Mouse (Mus musculus) bone marrow macrophage, adult 2 months (primary cell): ENCODE data around the gene Aip. TPM values are rescaled to one million over a fixed set of nuclear protein-coding genes. Genes with fewer than 3 reads are reported as not detected.

Experiments used
- H3K27ac ChIP-seq: 2 replicates; pipeline ENCODE4 v1.5.1; 2012; ENCODE audit warnings: low read depth, low read length; ENCODE audit not compliant: insufficient read depth
- H3K4me1 ChIP-seq: 2 replicates; pipeline ENCODE4 v1.6.1; 2012; ENCODE audit warnings: low read length; ENCODE audit not compliant: control insufficient read depth, insufficient read depth
- H3K4me3 ChIP-seq: 2 replicates; pipeline ENCODE4 v1.5.1; 2012; ENCODE audit warnings: mild to moderate bottlenecking, low read length, moderate library complexity; ENCODE audit not compliant: insufficient read depth
- CTCF ChIP-seq: IDR thresholded peaks from 2 replicates; pipeline ENCODE4 v1.5.1; 2012; ENCODE audit warnings: low read depth, mild to moderate bottlenecking, low read length, moderate library complexity
- POLR2A ChIP-seq: IDR thresholded peaks from 2 replicates; pipeline ENCODE4 v1.6.1; 2012; ENCODE audit warnings: mild to moderate bottlenecking, low read depth, low read length, borderline replicate concordance
- polyA plus RNA-seq: library from polyadenylated mRNA; stranded (reverse); fragments of >200 nt; gene quantifications from 2 replicates; pipeline ENCODE4 v1.2.4, GENCODE M21; 2012; ENCODE audit not compliant: missing spikeins, insufficient read depth, insufficient read length

Aip gene
- polyA plus RNA-seq, 1 experiment: 75.6 TPM

DNA sequence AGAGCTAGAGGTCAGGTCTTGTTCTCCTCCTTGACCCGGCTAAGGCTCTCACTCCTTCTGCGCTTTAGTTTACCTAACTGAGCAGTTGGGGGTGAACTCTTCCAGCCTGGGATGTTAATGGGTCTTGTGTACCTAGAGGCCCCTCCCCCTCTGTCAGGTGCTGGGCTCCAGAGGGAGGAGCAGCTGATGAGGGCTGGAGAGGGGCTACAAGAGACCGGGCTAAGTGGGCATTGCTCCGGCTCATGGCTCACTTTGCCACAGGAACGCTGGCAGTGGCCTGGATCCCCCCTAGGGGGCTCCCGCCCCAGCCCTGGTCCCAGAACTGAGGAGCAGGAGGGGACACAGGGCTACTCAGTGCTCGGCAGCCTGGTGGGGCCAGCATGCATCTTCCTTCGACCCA lies 41.8 kb downstream of the Aip start:
- Histone ChIP-seq H3K4me1 (no peaks in the 10 kb centered on the region), H3K4me3 (no peak overlapping the region), H3K27ac (no peak overlapping the region)
- TF ChIP-seq POLR2A (no peak), CTCF (no peak)

DNA sequence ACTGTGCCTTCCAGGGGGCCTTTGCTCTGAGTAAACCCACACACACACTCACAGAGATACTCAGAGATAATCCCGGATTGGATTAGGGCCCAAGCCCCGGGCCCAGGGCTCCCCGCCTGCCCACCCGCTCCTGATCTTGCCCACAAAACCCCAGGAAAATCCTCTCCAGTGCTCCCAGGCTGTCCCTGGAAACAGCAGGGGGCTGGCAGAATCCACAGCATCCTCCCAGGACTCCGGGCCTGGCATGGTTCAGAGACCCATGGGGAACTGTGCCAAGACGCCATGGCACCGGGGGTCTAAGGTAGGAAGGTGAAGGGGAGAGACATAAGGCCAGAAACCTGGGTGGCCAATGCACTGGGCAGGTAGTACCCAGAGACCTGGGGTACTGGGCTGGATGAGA lies 42.3 kb downstream of the Aip start:
- TF ChIP-seq CTCF (no peak), POLR2A (no peak)
- Histone ChIP-seq H3K4me3 (no peak overlapping the region), H3K27ac (no peak overlapping the region), H3K4me1 (no peaks in the 10 kb centered on the region)

DNA sequence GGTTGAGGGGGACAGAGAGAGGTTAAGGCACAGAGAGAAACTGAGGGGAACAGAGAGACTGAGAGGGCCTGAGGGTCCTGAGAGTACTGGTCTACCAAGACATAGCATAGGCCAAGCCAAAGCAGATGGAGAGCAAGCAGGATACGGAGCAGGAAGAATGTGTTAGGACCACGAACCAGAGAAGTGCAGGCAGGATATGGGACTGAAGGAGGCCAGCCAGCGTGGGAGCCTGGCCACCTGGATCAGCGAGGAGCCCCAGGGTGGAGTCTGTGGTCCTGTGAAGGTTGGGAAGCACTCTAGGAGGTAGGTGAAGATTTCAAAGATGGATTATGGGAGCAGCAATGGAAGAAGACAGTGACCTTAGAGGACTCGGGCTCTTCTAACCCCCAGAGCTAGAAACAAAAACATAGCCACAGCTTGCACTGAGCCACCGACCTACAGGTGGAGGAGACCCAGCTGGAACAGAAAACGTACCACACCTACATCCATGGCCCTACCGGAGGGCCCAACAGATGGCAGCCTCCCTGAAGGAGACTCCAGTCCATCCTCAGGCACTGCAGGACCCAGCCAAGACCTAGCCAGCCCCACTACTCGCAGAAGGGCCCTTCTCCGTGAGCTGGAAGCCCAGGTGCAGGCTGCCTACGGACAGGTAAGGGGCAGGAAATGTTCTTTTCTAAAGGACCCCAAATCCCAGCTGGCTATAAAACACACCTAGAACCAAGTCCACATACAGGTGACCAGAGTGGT lies 43.3 kb downstream of the Aip start:
- Histone ChIP-seq H3K27ac (no peak overlapping the region), H3K4me1 (no peaks in the 10 kb centered on the region), H3K4me3 (no peak overlapping the region)
- TF ChIP-seq POLR2A (no peak), CTCF (no peak)

DNA sequence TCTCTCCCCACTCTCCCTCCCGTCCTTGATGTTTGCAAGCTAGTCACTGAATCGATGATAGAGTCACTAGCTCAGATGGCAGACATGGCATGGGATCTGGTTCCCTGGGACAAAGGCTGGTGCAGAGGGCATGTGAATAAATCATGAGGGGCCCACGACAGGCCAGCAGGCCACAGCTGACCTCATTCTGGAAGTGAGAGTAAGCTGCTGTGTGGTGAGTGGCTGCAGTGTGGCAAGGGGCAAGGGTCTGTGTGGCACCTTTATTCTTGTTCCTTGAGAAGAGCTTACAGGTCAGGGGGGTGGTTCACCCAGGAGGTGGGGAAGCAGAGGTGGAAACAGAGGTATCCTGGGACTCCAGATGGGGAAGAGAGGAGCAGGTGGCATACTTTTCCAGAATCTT lies 44.3 kb downstream of the Aip start, which contains the start of gene Cabp2:
TSS of gene Cabp2 (plus strand) at position 185 of the 400 bp plus-strand sequence.
- Histone ChIP-seq H3K4me3 (no peak within 1 kb of the TSS), H3K27ac (no peak within 1 kb of the TSS), H3K4me1 (no peaks in the 10 kb centered on the region)
- no peak for TF ChIP-seq CTCF
- TF ChIP-seq POLR2A: no peak

DNA sequence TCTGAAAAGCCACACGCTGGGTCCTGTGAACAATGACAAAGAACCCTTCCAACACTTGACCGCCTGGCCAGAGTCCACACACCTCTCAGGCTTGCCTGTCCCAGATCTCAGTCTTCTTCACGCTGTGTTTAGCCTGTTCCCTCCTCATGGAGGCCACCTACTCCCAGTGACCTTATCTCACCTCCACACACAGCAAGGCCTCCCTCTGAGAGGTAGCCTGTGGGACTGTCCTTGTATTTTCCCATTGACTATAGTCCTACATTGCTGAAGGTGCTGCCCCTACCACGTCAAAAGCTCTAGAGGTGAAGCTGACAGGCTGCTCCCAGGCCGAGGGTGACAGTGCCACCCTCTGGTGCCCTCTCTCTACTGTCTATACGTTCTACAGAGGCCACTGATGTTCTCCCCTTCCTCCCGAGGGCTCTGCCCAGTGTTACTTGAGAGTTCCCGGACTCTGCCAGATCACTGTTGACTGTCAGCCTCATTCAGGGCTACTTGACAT lies 45.1 kb downstream of the Aip start:
- no peak overlapping the region for H3K4me3 ChIP-seq
- no peaks in the 10 kb centered on the region for H3K4me1 ChIP-seq
- no peak overlapping the region for H3K27ac ChIP-seq
- no peak for TF ChIP-seq POLR2A
- no peak for TF ChIP-seq CTCF

DNA sequence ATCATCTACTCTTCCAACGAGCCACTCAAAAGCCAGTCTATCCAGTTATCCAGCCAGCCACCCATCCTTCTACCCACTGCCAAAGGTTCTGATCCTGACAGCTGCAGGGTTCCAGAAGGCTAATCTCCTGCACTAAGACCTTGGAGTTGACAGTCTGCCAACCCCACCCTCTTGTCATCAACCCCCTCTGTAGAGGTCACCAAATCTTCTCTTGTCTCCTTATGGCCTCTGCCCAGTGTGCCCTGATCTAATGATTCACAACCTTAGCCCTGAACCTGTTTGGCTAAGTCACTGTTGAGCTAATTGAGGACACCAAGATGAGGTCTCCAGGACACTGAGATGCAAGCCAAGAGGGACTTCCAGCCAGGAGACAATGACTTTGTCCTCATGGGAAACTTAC lies 46.1 kb downstream of the Aip start:
- H3K27ac ChIP-seq: no peak overlapping the region
- H3K4me3 ChIP-seq: no peak overlapping the region

DNA sequence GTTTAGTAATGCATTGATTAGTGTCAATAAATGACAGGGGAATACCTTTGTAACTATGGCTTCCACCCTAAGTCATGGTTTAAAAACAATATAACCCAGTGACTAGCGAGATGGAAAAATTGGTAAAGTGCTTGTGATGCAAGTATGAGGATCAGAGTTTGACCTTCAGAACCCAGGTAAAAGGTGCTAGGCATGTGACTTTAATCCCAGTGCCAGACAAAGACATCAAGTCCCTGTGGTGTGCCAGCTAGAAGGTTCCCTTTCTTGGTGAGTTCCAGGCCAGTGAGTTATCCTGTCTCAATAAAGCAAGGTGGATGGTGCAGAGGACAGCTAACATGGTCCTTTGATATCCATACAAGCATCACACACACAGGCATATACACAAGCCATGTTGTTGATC lies 50.1 kb downstream of the Aip start:
- Histone ChIP-seq H3K27ac (no peak overlapping the region), H3K4me3 (no peak overlapping the region), H3K4me1 (0 out of 2 replicates have a peak, but pooled peaks cover 5% of the 10 kb centered on the region)
- TF ChIP-seq POLR2A (no peak), CTCF (no peak)

More for the DNA sequence above, 46.1 kb downstream of the Aip start:
- no peaks in the 10 kb centered on the region for H3K4me1 ChIP-seq
- TF ChIP-seq POLR2A (no peak), CTCF (no peak)

DNA sequence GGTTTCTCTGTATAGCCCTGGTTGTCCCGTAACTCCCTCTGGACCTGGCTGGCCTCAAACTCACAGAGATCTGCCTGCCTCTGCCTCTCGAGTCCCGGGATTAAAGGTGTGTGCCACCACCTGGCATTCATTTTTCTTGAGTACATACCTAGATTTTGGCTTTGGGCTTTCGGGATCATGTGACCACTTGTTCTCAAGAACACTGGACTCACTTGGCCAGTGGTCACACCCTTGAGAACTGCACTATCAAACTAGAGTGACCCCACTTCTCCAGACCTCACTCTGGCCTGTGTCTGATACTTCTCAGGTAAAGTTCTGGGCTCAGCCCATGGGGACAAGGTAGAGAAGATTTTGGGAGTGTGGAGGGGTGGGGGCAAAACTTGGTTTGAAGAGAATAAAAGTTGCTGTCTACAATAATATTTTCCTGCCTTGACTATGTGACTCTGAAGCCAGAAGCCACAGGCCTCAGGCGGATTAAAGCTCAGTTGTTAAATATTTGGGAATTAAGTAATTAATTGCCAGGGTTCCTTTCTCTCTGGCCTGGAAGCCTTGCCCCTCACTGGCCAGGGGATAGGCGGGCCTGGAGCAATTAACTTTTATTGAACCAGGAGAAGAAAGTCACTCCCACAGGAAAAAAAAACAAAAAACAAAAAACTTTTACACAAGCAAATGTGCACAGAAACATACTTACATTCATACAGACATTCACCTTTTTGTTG lies 52.8 kb downstream of the Aip start:
- Histone ChIP-seq H3K4me1 (0 out of 2 replicates have a peak, but pooled peaks cover 6% of the 10 kb centered on the region), H3K27ac (no peak overlapping the region), H3K4me3 (no peak overlapping the region)
- no peak for TF ChIP-seq POLR2A
- TF ChIP-seq CTCF: no peak

DNA sequence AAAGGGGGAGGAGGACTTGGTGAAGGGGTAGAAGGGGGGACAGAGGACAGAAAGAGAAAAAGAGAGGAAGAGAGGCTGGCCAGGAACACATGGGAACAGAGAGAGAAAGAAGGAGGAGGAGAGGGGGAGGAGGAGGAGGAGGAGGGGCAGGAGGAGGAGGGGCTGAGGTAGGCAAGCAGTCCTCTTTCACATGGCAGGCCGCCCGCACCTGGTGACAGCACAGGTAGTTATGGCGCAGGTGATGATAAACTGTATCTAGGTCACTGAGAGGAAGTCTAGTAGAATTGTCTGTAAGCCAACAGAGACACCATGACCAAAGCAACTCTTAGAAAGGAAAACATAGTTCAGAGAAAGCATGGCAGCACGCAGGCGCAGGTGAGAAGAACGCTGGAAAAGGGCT lies 54.3 kb downstream of the Aip start:
- H3K27ac ChIP-seq: no peak overlapping the region
- no peak overlapping the region for H3K4me3 ChIP-seq
- TF ChIP-seq CTCF: no peak
- TF ChIP-seq POLR2A: no peak
- H3K4me1 ChIP-seq: 0 out of 2 replicates have a peak, but pooled peaks cover 8% of the 10 kb centered on the region

DNA sequence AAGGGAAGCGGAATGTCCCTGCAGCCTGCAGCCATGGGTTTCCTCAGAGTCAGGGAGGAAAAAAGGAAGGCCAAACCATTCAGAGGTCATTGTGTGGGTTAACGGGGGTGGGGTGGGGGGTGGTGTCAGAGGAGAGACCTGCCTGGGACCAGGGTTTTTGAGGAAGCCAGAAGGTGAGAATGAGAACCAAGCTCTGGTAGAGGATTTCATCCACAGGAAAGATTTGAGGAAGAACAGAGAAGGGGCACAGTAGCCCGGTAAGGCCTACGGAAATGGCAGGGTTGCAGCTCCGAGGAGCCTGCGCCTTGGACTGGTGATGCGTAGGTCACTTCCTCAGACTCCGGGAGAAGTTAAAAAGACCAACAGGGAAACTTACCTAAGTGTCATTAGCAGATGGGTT lies 54.9 kb downstream of the Aip start:
- no peak overlapping the region for H3K27ac ChIP-seq
- no peak overlapping the region for H3K4me3 ChIP-seq
- 0 out of 2 replicates have a peak, but pooled peaks cover 9% of the 10 kb centered on the region for H3K4me1 ChIP-seq
- no peak for TF ChIP-seq POLR2A
- no peak for TF ChIP-seq CTCF
